Mouse (Mus musculus) ES-E14 (cell line): ENCODE data around the gene Myl6b.

Experiments
- HCFC1 ChIP-seq: IDR thresholded peaks from 2 replicates; pipeline ENCODE4 v1.6.1; 2012; ENCODE audit warnings: low read length, inconsistent platforms, borderline replicate concordance; ENCODE audit not compliant: insufficient read depth
- MAFK ChIP-seq: IDR thresholded peaks from 2 replicates; pipeline ENCODE4 v1.6.1; 2014; ENCODE audit warnings: mild to moderate bottlenecking, low read depth, low read length, inconsistent platforms; ENCODE audit not compliant: insufficient read depth
- ZNF384 ChIP-seq: IDR thresholded peaks from 2 replicates; pipeline ENCODE4 v1.6.1; 2012; ENCODE audit warnings: low read depth, low read length, inconsistent platforms

- TF ChIP-seq HCFC1 (no peak), MAFK (no peak), ZNF384 (no peak)
These were observed 38.2 kb downstream of the Myl6b start for GRCm38 (mm10) chr10:128460270-128460630.
